Mouse (Mus musculus): Measurements from ENCODE around the gene Ffar1.
A peak's percentile ranks its signal among the peaks of the same experiment; 100 is the strongest.

GRCm38 (mm10) chr7:30859290-30859634, 2.1 kb downstream of the Ffar1 start:
- TF ChIP-seq CTCF (conservative IDR thresholded peaks at IDR 0.05; ENCODE audit: low read length) = peak; percentile 66
- TF ChIP-seq NANOG (IDR thresholded peaks at IDR 0.05; ENCODE audit: borderline replicate concordance, low read length) = no peak
